Mouse (Mus musculus) bone marrow, adult 2 months (tissue): ENCODE measurements around the gene Gm7247. TPM values are rescaled to one million over a fixed set of nuclear protein-coding genes. Genes with fewer than 3 reads are reported as not detected.
A peak's percentile ranks its signal among the peaks of the same experiment; 100 is the strongest.
"Not testable (repeated sequence)": the region's sequence is repeated elsewhere in the genome, so short reads cannot be mapped to it uniquely, and the experiment has no call there.

Experiments used
- H3K27ac ChIP-seq: fragments of 200-500 bp; 2 replicates; pipeline ENCODE4 v1.5.1; 2012; ENCODE audit warnings: low read depth, mild to moderate bottlenecking, control low read depth, inconsistent platforms, low read length; ENCODE audit not compliant: control insufficient read depth, poor library complexity, insufficient read depth
- H3K4me1 ChIP-seq: fragments of 200-500 bp; 2 replicates; pipeline ENCODE4 v1.6.1; 2011; ENCODE audit warnings: low read length; ENCODE audit not compliant: control insufficient read depth, insufficient read depth
- H3K4me3 ChIP-seq: fragments of 200-500 bp; replicated peaks from 2 replicates; pipeline ENCODE3; 2011; ENCODE audit warnings: mild to moderate bottlenecking, low read depth, low read length, control low read depth; ENCODE audit not compliant: control insufficient read depth
- CTCF ChIP-seq: fragments of 200-500 bp; IDR thresholded peaks from 2 replicates; pipeline ENCODE4 v1.5.1; 2011; ENCODE audit warnings: low read length, control low read depth; ENCODE audit not compliant: control insufficient read depth, insufficient read depth
- POLR2A ChIP-seq: fragments of 200-500 bp; IDR thresholded peaks from 2 replicates; pipeline ENCODE4 v1.6.1; 2011; ENCODE audit warnings: low read depth, mild to moderate bottlenecking, control low read depth, low read length, borderline replicate concordance; ENCODE audit not compliant: control insufficient read depth
- WGBS: fragments of 180-500 bp; shearing (Covaris S2); methylation state at CpG from one replicate; pipeline ENCODE4 v1.1.7; 2018; 5-methylcytosine and 5-hydroxymethylcytosine counted together
- polyA plus RNA-seq: library from polyadenylated mRNA; stranded (reverse); fragments of >200 nt; gene quantifications from 2 replicates; pipeline ENCODE4 v1.2.4, GENCODE M21; 2011; ENCODE audit warnings: low replicate concordance; ENCODE audit not compliant: missing spikeins, insufficient read depth, insufficient read length

Gm7247 gene
- polyA plus RNA-seq, 1 experiment = not detected

GRCm38 (mm10) chr14:51388222-51388621 lies 26.7 kb downstream of the Gm7247 start:
- Histone ChIP-seq H3K4me1 (no peaks in the 10 kb centered on the region), H3K27ac (no peak overlapping the region), H3K4me3 (no peak overlapping the region)
- TF ChIP-seq CTCF (no peak), POLR2A (no peak)
- WGBS = 93% methylated on average over 9 of the region's 9 CpGs

GRCm38 (mm10) chr14:51410520-51410919 lies 49.0 kb downstream of the Gm7247 start, which contains the start of gene Vmn2r88:
Vmn2r88 (plus strand) TSS chr14:51410820.
- Histone ChIP-seq H3K4me1 (no peaks in the 10 kb centered on the region), H3K27ac (no peak within 1 kb of the TSS), H3K4me3 (no peak within 1 kb of the TSS)
- 74% methylated on average over 1 of the region's 1 CpGs for WGBS
- TF ChIP-seq POLR2A (no peak), CTCF (no peak)

- no peaks in the 10 kb centered on the region for H3K4me1 ChIP-seq
- 7% methylated on average over 2 of the region's 2 CpGs for WGBS
- H3K4me3 ChIP-seq = no peak overlapping the region
- no peak overlapping the region for H3K27ac ChIP-seq
- no peak for TF ChIP-seq CTCF
- no peak for TF ChIP-seq POLR2A
These were observed 62.3 kb downstream of the Gm7247 start for GRCm38 (mm10) chr14:51423885-51424284.

- not testable (repeated sequence) for H3K27ac ChIP-seq, H3K4me3 ChIP-seq, H3K4me1 ChIP-seq
These were observed 68.6 kb downstream of the Gm7247 start for GRCm38 (mm10) chr14:51430138-51430537.

- no peak for TF ChIP-seq POLR2A
- TF ChIP-seq CTCF = no peak
- H3K4me3 ChIP-seq = no peak overlapping the region
- H3K4me1 ChIP-seq = no peaks in the 10 kb centered on the region
- 93% methylated on average over 16 of the region's 16 CpGs for WGBS
- H3K27ac ChIP-seq = no peak overlapping the region
These were observed 73.0 kb downstream of the Gm7247 start for GRCm38 (mm10) chr14:51434546-51434945.

GRCm38 (mm10) chr14:51435020-51435419 lies 73.5 kb downstream of the Gm7247 start:
- 93% methylated on average over 26 of the region's 26 CpGs for WGBS
- TF ChIP-seq CTCF = no peak
- peak; percentile 11; the same call in 1 of the 2 replicates for TF ChIP-seq POLR2A
- Histone ChIP-seq H3K4me1 (no peaks in the 10 kb centered on the region), H3K4me3 (no peak overlapping the region), H3K27ac (no peak overlapping the region)

- H3K4me1 ChIP-seq = no peaks in the 10 kb centered on the region
- no peak for TF ChIP-seq CTCF
- TF ChIP-seq POLR2A = no peak
- WGBS = 87% methylated on average over 4 of the region's 4 CpGs
- no peak overlapping the region for H3K27ac ChIP-seq
- no peak overlapping the region for H3K4me3 ChIP-seq
These were observed 77.4 kb downstream of the Gm7247 start for GRCm38 (mm10) chr14:51438955-51439354.

GRCm38 (mm10) chr14:51451557-51451956 lies 90.0 kb downstream of the Gm7247 start, which contains the start of gene Vmn2r89:
Vmn2r89 (plus strand) TSS chr14:51451857.
- H3K4me3 ChIP-seq, H3K27ac ChIP-seq, H3K4me1 ChIP-seq: not testable (repeated sequence)
- 76% methylated on average over 2 of the region's 2 CpGs for WGBS

GRCm38 (mm10) chr14:51480278-51480677 lies 118.7 kb downstream of the Gm7247 start:
- not testable (repeated sequence) for H3K4me1 ChIP-seq, H3K27ac ChIP-seq, H3K4me3 ChIP-seq
- 82% methylated on average over 10 of the region's 10 CpGs for WGBS

- H3K4me3 ChIP-seq, H3K27ac ChIP-seq, H3K4me1 ChIP-seq: not testable (repeated sequence)
- WGBS = 83% methylated on average over 12 of the region's 12 CpGs
These were observed 119.9 kb downstream of the Gm7247 start for GRCm38 (mm10) chr14:51481332-51482015.
